Mouse (Mus musculus) subcutaneous adipose tissue, adult 2 months (tissue): Measurements from ENCODE around the gene Phyhipl. TPM values are rescaled to one million over a fixed set of nuclear protein-coding genes. Genes with fewer than 3 reads are reported as not detected.

Experiments
- polyA plus RNA-seq: library from polyadenylated mRNA; depleted of rRNA; stranded (reverse); fragments of >200 nt; gene quantifications from 2 replicates; pipeline ENCODE4 v1.2.3, GENCODE M21; 2012; ENCODE audit warnings: low replicate concordance; rRNA removed

Phyhipl gene
- polyA plus RNA-seq = 0.19 and 1.9 TPM in 2 replicates

GRCm38 (mm10) chr10:70655828-70656227, at the start of gene Phyhipl:
Gene Phyhipl (minus strand): TSS chr10:70655965.

Other genes with a start within 250 kb of the Phyhipl start
- 3.2 and 6.1 TPM in 2 replicates for gene Fam13c, start 215.5 kb downstream of the Phyhipl start, polyA plus RNA-seq